Mouse (Mus musculus): ENCODE data around the gene Hsh2d. TPM values are rescaled to one million over a fixed set of nuclear protein-coding genes. Genes with fewer than 3 reads are reported as not detected.

Gene Hsh2d
- total RNA-seq, 2 experiments from 2014 or later: not detected

DNA sequence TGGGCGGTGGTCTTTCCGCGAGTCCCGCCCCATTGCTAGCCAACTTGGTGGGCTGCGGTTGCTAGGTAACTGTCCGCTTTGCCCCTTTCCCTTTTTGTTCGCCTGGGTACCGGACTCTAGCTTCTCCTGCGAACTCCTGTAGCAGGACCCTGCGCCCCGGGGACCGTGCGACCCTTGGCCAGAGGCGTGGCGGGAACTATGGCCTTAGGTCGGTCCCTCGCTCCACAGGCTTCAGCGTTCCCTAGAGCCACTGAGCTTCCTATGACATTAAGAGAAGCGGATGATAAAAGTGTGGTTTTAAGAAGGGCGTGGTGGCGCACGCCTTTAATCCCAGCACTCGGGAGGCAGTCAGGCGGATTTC lies 50.9 kb downstream of the Hsh2d start:
- intact Hi-C loops (cut with DNase I; ENCODE audit: low total_unique reads): no loop called here
- DNase-seq: no peak

GRCm38 (mm10) chr8:72240951-72241350 lies 51.5 kb downstream of the Hsh2d start:
- intact Hi-C loops (cut with DNase I; ENCODE audit: low total_unique reads): no loop called here

GRCm38 (mm10) chr8:72242226-72242625 lies 52.8 kb downstream of the Hsh2d start:
- DNase-seq: no peak
- intact Hi-C loops (cut with DNase I; ENCODE audit: low total_unique reads): no loop called here

More at GRCm38 (mm10) chr8:72240951-72241350, 51.5 kb downstream of the Hsh2d start:
- no peak for DNase-seq

DNA sequence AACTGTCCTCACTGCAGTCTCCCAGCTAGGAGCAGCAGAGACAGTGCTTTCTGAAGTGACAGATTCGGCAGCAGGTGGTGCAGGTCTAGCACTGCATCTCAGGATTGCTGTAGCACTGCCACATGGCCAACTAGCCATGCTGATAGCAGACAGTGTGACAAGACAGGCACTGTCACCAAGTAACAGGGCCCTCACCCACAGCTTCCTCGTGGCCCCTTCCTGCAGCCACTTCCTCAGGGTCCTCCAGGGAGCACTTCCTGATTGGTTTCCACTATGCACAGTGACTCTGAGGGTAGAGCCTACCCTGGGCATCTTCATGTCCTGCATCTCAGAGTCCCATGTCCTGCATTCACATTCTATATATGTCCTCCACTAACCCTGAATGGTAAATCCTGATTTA lies 55.2 kb downstream of the Hsh2d start:
- DNase-seq: no peak
- intact Hi-C loops (cut with DNase I; ENCODE audit: low total_unique reads): no loop called here

Other genes with a start within 250 kb of the Hsh2d start
- 1 to 10 TPM; 2.9 to 3.3 TPM for gene Zfp961, start 238.6 kb upstream of the Hsh2d start, total RNA-seq (2021)
- gene Cyp4f18, start 180.0 kb upstream of the Hsh2d start, total RNA-seq (2021): under 1 TPM in 1 of 2 experiments, not detected in 1; 0.31 TPM
- not detected for gene Olfr372, start 148.4 kb upstream of the Hsh2d start, total RNA-seq (2021)
- not detected for gene Olfr373, start 106.5 kb upstream of the Hsh2d start, total RNA-seq (2021)
- gene Olfr374, start 82.6 kb upstream of the Hsh2d start, total RNA-seq (2021): not detected
- gene Tpm4, start 54.7 kb upstream of the Hsh2d start, total RNA-seq (2021): 10 to 100 TPM; 76.3 to 97.2 TPM
- 10 to 100 TPM; 17.4 to 18.7 TPM for gene Rab8a, start 28.4 kb upstream of the Hsh2d start, total RNA-seq (2021)
- not detected for gene Cib3, start 23.2 kb downstream of the Hsh2d start, total RNA-seq (2021)
- not detected for gene Gm11034, start 24.0 kb downstream of the Hsh2d start, total RNA-seq (2021)
- gene Fam32a, start 30.1 kb downstream of the Hsh2d start, total RNA-seq (2021): 10 to 100 TPM; 10.9 to 13.4 TPM
- 10 to 100 TPM; 24.7 to 27.2 TPM for gene Ap1m1, start 50.4 kb downstream of the Hsh2d start, total RNA-seq (2021)
- gene Gm10282, start 115.6 kb downstream of the Hsh2d start, total RNA-seq (2021): 1 to 10 TPM; 5.1 to 7.5 TPM
- gene Klf2, start 129.4 kb downstream of the Hsh2d start, total RNA-seq (2021): 10 to 100 TPM; 19.1 to 24.1 TPM
- 10 to 100 TPM; 23.2 to 23.4 TPM for gene Eps15l1, start 231.8 kb downstream of the Hsh2d start, total RNA-seq (2021)

Measured in gastrocnemius, postnatal 14 days (tissue).